Mouse (Mus musculus) left cerebral cortex, adult 18-20 months (tissue): ENCODE results near the gene Olfr1382. TPM values are rescaled to one million over a fixed set of nuclear protein-coding genes. Genes with fewer than 3 reads are reported as not detected.
"Not testable (repeated sequence)": the region's sequence is repeated elsewhere in the genome, so short reads cannot be mapped to it uniquely, and the experiment has no call there.

Experiments
- DNase-seq, 2 experiments: peaks; one replicate each; pipeline ENCODE4 v3.0.0; 2021 to 2022; ENCODE audit warnings: low spot score in 2 of 2, mixed read lengths in 1 of 2
- long read RNA-seq, 2 experiments: library from polyadenylated mRNA; stranded (forward); transcript quantifications; one replicate each; pipeline ENCODE4 v2.0.0; 2021
- total RNA-seq, 2 experiments: library from RNA; stranded (reverse); gene quantifications; 2 replicates each; pipeline ENCODE4 v1.2.3; 2021

Olfr1382 gene
- not detected for total RNA-seq
- long read RNA-seq, experiment 1, result 0 reads
- long read RNA-seq, experiment 2, result 0 reads

GRCm38 (mm10) chr11:49527947-49528346 lies at the start of gene Olfr1382:
TSS of gene Olfr1382 (plus strand) at chr11:49528247.
- DNase-seq, result no peak

GRCm38 (mm10) chr11:49485973-49486372 lies 42.1 kb upstream of the Olfr1382 start:
- DNase-seq, result no peak

GRCm38 (mm10) chr11:49488770-49489169 lies 39.3 kb upstream of the Olfr1382 start, which contains the start of gene Olfr1385:
TSS of gene Olfr1385 (plus strand) at chr11:49489070.
- not testable (repeated sequence) for DNase-seq

GRCm38 (mm10) chr11:49518086-49518485 lies 10.0 kb upstream of the Olfr1382 start:
- no peak for DNase-seq

GRCm38 (mm10) chr11:49519348-49519747 lies 8.7 kb upstream of the Olfr1382 start, which contains the start of gene Olfr1383:
TSS of gene Olfr1383 (plus strand) at chr11:49519648.
- no peak for DNase-seq

GRCm38 (mm10) chr11:49532761-49533160 lies 4.7 kb downstream of the Olfr1382 start:
- no peak for DNase-seq

- peak; percentile 18 to 39 for DNase-seq
These were observed 8.6 kb downstream of the Olfr1382 start for GRCm38 (mm10) chr11:49536631-49537030.

- DNase-seq, result not testable (repeated sequence)
These were observed 15.1 kb downstream of the Olfr1382 start, which contains the start of gene Olfr1381 for GRCm38 (mm10) chr11:49543149-49543548. TSS of gene Olfr1381 (plus strand) at chr11:49543449.

- DNase-seq, result peak; percentile 5 to 10
These were observed 26.0 kb downstream of the Olfr1382 start for GRCm38 (mm10) chr11:49554033-49554432.

- not testable (repeated sequence) for DNase-seq
These were observed 28.5 kb downstream of the Olfr1382 start, which contains the start of gene Olfr1380 for GRCm38 (mm10) chr11:49556578-49556977. TSS of gene Olfr1380 (plus strand) at chr11:49556878.

GRCm38 (mm10) chr11:49575054-49575453 lies 47.0 kb downstream of the Olfr1382 start:
- not testable (repeated sequence) for DNase-seq

GRCm38 (mm10) chr11:49580452-49580851 lies 52.4 kb downstream of the Olfr1382 start:
- not testable (repeated sequence) for DNase-seq

Other genes with a start within 250 kb of the Olfr1382 start
- under 1 TPM; 0.23 to 0.37 TPM for gene Olfr1393, start 249.9 kb upstream of the Olfr1382 start, total RNA-seq
- gene Olfr1392, start 243.0 kb upstream of the Olfr1382 start, total RNA-seq, result not detected
- gene Olfr10, start 223.5 kb upstream of the Olfr1382 start, total RNA-seq, result not detected
- not detected for gene Olfr1391, start 205.5 kb upstream of the Olfr1382 start, total RNA-seq
- gene Olfr1390, start 193.1 kb upstream of the Olfr1382 start, total RNA-seq, result not detected
- not detected for gene Olfr1389, start 105.2 kb upstream of the Olfr1382 start, total RNA-seq
- gene Olfr1388, start 91.6 kb upstream of the Olfr1382 start, total RNA-seq, result under 1 TPM; 0.40 to 0.42 TPM
- not detected for gene Olfr1387, start 72.9 kb upstream of the Olfr1382 start, total RNA-seq
- not detected for gene Olfr1386, start 63.2 kb upstream of the Olfr1382 start, total RNA-seq
- gene Olfr1385, start 39.2 kb upstream of the Olfr1382 start, total RNA-seq, result not detected
- not detected for gene Olfr1384, start 21.5 kb upstream of the Olfr1382 start, total RNA-seq
- not detected for gene Olfr1383, start 8.6 kb upstream of the Olfr1382 start, total RNA-seq
- not detected for gene Olfr1381, start 15.2 kb downstream of the Olfr1382 start, total RNA-seq
- gene Olfr1380, start 28.6 kb downstream of the Olfr1382 start, total RNA-seq, result not detected
- gene Flt4, start 81.0 kb downstream of the Olfr1382 start, total RNA-seq, result 1 to 10 TPM; 2.2 to 2.3 TPM
- gene Scgb3a1, start 135.4 kb downstream of the Olfr1382 start, total RNA-seq, result not detected
- gene Cnot6, start 184.5 kb downstream of the Olfr1382 start, total RNA-seq, result 10 to 100 TPM; 50.2 to 56.0 TPM